Mouse (Mus musculus): ENCODE data around the gene B3gnt2.

Gene B3gnt2

DNA sequence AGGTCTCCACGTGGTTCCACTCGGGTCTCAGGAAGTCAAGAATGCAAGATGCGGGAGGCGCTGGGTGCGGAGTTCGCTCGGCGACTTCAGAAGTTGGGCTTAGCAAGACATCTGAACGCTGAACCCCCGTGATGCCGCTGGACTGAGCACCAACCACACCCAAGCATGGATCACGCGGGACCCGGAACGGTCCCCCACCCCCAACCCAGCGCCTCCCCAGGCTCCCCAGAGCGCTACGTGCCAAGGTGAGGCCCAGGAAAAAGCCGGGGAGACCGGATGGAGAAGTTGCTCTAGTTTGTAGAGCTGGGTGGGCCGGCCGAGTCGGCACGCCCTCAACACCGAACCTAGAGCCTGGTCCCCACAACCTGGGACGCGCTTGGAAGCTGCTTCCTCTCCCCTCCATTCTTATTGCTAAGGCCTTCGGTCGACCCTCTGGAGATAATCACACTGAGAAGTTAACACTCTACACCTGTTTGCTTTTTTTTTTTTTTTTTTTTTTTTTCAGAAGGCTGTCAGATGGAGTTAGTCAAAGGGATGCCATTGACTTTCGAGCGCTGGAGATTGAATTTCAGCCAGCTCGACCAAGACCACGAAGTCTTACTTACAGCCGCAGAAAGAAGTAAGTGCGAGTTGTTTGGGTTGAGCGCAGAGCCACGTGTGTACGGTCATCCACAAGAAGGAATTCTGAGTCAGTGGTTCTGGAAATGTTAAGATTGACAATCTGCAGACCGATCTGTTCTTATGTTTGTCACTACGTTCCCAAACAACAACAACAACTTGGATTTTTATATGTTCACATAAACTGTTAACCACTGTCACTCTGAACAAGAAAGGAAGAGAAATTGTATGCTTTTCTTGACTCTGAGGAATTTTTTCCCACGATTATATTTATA is at the start of gene B3gnt2:
TSS of gene B3gnt2 (minus strand) at position 627 of the 893 bp plus-strand sequence.
- no peak for DNase-seq

DNA sequence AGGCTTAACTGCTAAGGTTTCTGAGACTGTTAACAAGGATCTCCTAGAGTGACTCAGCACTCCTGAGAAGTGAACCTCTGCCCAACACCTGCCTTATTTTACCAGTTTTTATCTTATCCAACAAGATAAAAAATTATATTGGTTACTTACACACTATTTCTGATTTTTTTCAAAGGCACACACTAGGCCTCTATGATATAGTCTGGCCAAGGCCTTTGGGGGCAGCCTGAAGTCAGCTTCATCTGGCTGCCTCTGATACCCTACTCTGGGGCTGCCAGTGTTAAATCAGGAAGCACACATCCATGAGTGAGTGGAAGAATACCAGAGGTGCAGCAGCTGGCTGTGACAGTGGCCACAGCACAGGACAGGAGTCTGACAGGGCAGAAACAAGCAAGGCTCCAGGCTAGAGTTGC is 45.7 kb upstream of the B3gnt2 start:
- no peak for DNase-seq

DNA sequence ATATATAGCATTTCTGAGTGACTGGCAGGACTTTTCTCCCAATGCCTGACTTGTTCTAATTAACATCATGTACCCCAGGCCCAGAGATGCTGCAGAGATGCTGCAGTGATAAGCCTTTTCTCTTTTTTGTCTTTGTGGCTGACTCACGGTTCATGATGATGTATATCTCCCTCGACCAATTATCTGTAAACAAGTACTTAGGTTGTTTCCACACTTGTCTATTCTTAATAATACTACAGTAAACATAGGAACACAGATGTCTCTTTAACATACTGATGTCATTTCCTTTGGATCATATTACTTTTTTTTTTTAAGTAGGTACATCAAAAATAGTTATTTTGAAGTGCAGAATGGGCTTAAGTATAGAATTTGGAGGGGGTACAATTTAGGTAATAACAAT is 42.2 kb upstream of the B3gnt2 start:
- no peak for DNase-seq

DNA sequence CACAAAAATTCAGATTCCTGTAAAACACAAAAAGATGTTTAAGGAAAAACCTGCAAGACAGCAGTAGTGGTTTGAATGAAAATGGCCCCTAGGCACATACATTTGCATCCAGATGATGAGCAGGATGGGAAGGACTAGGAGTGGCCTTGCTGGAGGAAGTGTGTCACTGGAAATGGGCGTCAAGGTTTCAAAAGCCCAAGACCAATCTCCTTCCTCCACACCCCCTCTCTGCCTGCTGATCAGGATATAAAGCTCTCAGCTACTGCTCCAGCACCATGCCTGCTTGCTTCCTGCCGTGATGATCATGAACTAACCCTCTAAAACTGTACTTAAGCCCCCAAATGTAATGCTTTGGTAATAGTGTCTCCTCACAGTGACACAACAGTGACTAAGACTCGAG is 39.3 kb upstream of the B3gnt2 start:
- DNase-seq: no peak

DNA sequence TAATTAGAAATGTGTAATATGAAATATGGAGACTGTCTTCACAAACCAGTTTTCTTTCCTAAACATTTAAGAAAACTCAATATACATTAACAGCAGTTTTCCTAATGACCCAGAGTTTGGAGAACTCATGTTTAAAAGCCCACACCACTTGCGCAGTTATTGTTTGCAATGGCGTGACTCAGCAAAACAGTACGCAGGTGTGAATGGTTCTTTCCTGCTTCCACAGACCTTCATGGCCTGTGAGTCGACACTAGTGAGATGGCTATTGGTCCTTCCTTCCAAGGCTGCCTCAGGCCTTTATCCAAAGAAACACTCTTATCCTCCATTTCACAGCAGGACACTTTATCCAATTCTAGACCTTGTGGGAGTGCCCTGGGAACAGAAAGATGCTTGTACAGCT is 36.9 kb upstream of the B3gnt2 start:
- no peak for DNase-seq

DNA sequence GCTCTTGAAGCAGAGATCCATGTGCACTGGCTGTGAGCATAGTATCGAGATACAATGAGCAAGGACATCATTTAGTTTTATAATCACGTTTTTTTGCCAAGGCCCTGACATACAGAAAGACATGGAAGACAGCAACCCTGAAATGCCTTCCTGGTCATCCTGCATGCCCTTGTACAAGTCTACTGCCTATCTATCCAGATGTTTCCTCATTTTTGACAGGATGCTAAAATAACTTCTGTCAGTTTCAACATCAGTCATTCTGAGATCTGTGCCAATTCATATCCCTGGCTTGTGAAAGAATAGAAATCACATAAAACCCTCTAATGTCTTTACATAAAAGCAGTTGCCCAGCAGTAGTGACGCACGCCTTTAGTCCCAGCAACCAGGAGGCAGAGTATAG is 36.4 kb upstream of the B3gnt2 start:
- DNase-seq: no peak

DNA sequence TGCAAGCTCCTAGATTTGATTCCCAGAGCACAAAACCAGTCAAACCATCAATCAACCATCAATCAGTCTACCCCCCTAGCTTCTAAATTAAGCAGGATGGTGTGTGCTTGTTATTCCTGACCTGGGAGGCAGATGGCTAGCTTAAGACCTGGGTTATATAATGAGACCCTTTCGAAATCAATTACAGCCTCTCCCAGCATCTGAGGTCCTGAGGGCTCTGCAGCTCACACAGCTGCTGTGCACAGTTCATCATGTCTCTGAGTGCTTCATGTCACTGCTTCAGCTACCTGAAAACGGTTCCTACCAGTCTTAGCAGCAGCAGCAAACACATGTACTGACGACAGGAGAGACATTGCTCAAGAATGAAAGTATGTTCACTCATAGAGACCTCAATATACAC is 32.3 kb upstream of the B3gnt2 start:
- DNase-seq: no peak

DNA sequence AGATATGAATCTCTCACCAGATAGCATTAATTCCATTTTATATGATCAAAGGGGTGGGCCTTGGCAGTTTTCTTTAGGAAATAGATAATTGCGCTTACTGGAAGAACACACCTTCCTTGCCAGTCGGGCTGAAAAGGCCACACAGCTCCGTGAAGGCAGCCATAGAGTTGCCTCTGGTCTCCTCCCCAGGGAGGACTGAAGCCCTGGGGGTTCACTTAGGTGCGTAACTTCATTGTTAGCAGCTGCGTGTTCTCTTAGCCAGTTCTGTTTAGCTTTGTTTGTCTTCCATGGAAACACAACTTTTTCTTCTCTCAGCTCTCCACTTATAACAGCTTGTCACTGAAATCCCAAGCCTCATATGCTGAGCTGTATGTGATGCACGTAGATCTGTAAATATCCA is 31.7 kb upstream of the B3gnt2 start:
- no peak for DNase-seq

DNA sequence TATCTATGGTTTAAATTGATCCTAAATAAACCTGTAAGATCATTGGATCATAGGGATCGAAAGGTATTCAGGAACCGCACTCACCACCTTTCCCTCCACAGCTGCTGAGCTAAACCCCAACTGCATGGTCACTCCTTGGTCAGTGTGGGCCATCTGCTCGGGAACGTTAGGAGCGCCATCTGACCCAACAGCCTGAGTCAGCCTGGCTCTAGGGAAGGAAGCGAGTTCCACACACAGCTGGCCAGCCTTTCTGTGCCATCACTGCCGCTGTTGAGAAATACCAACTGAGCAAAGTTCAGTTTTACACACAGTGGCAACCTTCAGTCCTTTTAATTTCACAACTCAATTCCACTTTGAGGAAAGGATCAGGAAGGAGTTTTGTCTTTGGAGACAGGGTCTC is 31.1 kb upstream of the B3gnt2 start:
- no peak for DNase-seq

DNA sequence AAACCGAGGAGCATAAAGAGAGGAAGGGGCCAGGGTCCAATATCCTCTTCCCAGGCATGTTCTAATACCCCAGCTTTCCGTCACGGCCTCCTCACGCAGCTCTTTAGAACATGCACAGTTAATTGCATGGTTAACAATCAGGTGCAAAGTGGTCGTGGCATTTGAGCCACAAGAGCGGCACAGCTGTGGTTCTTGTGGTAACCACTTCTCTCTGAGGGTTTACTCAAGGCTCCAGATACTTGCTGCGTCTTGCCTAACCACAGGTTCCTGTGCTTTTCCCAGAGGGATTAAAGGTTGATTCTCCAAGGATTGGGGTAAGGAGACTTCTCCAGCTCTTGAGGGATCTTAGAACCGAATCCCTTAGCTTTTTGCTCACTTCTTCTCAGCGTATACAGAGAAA is 30.5 kb upstream of the B3gnt2 start:
- no peak for DNase-seq

DNA sequence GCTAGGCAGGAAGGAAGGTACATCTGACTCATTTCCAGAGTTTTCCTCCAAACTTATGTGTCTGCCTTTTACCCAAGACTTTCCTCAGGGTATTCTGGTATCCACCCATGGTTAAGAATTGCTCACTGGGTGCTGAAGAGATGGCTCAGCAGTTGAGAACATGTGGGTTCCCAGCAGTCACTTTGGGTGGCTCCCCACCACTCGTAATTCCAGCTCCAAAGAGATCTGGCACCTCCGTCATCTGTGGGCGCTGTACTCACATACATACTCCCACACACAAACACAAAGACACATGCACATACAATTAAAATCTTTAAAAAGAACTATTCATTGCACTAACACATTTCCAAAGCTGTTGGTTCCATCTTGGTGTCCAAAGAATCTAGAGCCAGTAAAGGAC is 28.5 kb upstream of the B3gnt2 start:
- no peak for DNase-seq

DNA sequence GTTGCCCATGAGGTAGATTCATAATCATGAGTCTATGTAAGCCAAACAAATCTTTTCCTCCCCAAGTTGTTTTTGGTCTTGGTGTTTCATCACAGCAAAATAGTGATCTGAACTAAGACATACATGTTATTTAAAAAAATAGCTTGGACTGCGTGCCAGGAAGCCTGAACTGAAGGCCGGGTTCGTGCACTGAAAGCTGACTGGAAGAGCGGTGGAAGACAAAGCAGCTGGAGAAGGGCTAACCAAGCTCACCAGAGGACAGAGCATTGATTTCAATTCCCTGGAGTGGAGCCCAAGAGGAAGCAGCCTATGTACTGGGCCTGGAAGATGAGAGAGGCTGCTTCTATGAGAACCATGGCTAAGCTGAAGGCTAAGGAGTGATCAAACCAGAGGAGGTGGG is 26.2 kb upstream of the B3gnt2 start:
- no peak for DNase-seq

DNA sequence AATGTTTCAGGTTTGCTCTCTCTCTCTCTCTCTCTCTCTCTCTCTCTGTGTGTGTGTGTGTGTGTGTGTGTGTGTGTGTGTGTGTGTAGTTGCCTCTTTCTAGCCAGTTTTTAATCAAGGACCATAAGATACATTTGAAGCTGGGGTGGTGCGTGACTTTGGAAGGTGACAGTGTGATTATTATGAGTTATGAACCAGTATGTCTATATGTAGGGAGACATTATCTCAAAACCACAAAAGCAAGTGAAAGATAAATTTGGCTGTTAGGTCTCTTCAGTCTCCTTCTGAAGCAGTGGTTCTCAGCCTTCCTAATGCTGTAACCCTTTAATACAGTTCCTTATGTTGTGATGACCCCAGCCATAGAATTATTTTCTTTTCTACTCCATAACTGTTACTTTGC is 24.6 kb upstream of the B3gnt2 start:
- no peak for DNase-seq

DNA sequence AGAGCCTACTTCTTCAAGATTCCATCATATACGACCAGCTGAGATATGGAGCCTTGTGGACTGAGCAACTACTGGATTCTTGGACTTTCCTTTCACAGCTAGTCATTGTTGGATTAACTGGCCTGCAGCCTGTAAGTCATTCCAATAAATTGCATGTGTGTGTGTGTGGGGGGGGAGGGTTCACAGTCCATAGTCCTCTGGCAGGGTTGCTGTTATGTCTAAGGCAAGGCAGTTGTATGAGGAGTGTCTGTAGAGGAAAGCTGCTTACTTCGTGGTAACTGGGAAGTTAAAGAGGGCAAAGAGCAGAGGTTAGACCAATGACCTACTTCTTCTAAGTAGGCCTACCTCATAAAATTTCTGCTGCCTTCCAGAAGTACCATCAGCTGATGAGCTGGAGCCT is 22.9 kb upstream of the B3gnt2 start:
- DNase-seq: no peak

DNA sequence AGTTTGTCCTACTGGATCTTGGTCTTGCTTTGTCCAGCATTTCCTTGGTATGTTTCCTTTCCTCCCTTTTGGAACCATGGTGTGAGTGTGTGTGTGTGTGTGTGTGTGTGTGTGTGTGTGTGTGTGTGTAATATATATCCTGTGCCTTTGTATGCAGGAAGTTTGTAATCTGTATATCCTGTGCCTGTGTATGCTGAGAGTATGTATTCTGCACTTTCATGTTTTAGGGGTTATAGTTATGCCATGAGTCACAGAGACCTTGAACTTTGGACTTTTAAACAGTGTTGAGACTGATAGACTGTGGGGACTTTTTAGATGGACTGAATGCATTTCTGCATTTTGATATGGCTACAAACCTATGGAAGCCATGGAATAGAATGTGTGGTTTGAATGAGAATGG is 22.2 kb upstream of the B3gnt2 start:
- no peak for DNase-seq

DNA sequence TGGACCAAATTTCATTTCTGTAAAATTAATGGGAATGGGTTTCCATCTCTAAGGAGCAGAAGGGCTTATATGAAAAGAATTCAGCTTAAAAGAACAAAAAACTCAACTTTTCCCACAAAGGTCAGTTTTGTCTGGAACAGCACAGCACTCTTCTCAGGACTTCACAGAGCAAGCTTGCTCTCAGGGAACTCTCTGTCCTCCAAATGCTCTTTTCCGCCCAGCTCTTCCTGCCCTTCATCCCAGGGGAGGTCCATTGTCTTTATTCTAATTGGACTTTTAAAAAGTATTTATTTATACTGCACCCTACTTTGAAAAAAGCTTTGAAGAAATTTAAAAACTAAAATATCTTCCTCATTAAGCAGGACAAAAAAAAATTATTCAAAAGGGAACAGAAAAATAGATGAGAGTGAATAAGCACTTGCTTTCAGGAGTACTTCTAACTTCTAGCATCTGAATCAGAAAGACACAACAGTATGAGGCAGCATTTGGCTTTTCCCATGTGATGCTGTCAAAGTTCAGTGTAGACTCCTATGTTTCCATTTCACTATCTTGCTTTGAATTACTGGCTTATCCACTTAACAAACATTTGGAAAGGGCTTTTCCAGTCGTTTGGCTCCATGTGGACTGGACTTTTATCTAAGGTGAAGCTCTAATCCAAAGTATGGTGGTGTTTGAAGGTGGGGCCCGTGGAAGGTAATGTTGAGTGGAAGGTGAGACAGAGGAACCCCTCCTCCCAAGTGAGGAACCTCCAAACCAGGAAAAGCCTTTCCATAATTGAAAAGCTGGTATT is 19.8 kb upstream of the B3gnt2 start:
- DNase-seq: no peak

DNA sequence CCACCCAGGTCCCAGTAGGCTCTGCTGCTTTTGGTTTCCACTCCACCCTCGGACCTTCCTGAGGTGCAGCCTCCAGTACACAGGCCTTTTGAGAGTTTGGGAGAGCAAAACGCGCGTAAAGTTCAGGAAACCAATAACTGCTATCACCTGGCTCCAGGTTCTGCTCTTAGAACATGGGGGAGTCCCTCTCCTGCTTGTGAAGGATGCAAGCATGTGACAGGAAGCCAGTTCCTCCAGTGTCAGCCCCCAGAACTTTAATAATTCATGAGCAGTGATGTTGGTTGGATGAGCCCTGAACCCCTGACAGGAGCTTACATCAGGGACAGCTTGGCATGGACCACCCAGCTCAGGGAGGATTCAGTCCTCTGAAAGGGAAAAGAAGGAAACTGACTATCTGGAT is 18.9 kb upstream of the B3gnt2 start:
- no peak for DNase-seq

DNA sequence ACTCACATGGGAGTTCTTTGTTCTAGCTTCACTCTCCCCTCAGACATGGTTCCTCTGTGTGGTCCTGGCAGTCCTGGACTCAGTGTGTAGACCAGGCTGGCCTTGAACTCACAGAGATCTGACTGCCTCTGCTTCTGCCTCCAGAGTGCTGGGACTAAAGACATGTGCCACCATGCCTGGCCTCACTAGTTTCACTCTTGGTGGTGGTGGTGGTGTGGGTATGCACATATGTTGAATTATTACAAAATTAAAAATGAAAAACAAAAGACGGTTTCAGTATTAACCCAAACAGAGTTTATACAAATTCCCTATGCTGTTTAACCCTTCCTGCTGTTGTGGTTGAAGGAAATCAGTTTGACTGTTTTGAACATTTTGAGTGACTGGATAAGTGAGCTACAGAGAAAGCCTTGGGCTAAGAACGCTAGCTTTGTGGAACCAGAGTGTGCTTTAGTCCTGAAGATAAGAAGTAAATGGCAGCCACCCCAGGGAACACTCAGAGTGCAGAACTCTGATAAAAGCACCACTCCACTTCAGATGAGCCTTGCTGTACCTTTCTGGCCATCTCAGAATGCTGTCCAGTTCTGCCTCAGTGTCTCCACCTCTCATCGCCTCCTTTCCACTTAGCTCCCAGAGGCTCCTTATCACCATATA is 16.0 kb upstream of the B3gnt2 start:
- DNase-seq: no peak

DNA sequence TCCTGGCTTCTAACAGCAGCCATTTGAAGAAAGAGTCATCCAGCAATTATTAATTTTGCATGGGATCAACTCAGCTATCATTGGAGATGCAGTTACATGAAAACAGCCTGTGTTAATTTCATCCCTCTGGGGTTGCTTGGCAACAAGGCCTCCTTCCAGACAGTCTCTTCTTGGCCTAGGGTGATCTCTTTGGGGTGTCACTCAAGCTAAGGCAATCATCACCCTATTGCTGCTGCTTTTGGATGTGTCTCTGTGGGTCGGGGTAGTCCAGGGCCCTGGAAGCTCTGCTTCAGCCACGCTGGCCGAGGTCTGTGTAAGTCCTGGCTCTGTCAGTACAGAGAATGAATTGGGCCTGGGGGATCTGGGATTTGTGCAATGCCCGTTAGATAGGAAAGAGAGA is 14.5 kb upstream of the B3gnt2 start:
- no peak for DNase-seq

DNA sequence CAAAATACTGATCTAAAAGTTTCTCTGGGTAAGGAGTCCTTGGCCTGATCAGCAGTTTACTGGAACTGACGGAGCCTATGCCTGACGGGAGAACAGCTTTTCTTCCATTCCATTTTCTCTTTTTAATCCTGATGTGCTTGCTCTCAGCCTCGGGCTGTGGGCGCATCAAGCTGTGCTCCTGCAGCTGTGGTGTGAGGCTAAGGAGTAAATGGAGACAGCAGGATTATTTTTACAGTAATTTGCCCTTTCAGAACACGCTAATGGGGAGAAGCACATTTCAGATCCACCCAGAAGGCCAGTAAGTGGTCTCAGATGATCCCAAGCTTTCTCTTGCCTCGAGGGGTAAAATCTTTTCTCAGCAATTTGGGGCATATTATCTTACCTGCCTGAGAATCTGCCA is 14.0 kb upstream of the B3gnt2 start:
- DNase-seq: no peak

DNA sequence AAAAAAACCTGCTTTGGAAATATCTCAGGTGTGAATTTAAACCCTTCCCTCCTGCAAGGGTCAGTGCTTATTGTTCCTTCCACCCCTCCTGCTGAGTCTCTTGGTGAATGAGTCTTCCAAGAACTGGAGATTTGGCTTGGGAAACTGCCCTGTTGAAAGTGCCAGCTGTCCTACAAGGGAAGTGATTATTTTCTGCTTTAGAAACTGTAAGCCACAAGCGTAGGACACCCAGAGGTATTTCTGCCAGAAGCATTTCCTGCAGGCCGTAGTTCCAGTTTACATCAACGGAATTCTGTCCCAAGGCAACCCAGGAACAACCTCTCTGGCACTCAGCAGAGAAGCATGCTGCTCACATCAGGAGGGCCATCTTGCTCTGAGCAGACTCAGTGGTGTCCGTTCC is 12.6 kb upstream of the B3gnt2 start:
- DNase-seq: peak; percentile 26 to 56

DNA sequence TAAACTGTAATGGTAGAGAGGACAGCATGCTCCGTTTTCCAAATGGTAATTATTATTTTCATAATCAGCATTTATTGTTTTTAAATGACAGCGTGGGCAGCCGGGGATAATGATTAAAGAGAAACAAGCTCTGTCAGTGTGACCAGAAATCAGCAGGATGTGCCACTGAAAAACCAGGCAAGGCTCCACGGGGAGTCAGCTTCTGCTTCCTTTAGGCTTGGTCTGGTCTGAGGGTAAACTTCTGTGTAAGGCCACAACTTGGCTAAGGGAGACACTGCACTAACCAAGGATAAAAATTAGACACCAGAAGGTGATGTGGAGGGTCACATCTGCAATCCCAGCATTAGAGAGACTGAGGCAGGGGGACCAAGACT is 11.5 kb upstream of the B3gnt2 start:
- DNase-seq: no peak

DNA sequence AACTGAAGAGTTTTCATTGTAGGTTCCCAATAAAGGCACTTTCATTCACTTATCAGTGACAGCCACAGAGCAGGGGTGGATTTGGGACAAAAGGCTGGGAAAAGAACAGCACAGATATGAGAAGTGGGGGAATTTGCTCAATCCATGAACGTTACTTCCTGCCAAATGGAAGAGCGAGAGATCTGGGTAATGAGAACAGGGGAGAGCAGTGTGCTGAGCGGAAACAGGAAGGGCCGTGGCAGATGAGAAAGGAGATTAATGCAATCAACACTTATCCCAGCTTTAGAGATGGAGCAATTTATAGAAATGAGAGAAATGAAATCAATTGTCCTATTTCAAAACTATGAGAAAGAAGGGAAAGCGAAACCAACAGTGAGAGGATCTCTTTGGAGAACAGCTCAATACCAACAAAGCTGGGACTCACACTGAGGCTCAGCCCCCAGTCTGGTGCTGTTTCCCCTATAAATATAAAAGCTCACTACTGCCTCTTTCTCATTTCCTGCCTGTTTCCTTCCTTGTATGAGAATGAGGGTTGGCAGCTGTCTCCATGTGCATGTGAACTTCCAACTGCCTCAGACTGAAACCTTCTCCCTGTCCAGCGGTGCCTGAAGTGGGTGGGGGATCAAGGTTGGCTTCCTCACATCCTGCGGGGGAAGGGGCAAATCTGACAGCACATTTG is 11.0 kb upstream of the B3gnt2 start:
- no peak for DNase-seq
